Mouse (Mus musculus) heart, postnatal 0 days (tissue): ENCODE results near the gene Pip4k2a. TPM values are rescaled to one million over a fixed set of nuclear protein-coding genes. Genes with fewer than 3 reads are reported as not detected.
A peak's percentile ranks its signal among the peaks of the same experiment; 100 is the strongest.

Experiments used
- ATAC-seq: fragments of 200-750 bp; cut with Nextera tagmentation; 2 replicates; pipeline ENCODE4 v1.8.0; 2017; ENCODE audit warnings: low read depth, moderate number of reproducible peaks, moderate library complexity; ENCODE audit not compliant: insufficient read depth
- DNase-seq: peaks from one replicate; pipeline ENCODE4 v3.0.0-alpha.2; 2016; ENCODE audit warnings: low spot score
- H3K27ac ChIP-seq: fragments of 300-500 bp; sonication (generic); 2 replicates; pipeline ENCODE4 v1.5.1; 2014; ENCODE audit warnings: low read depth, mild to moderate bottlenecking
- H3K27me3 ChIP-seq: fragments of 300-500 bp; sonication (generic); 2 replicates; pipeline ENCODE4 v1.6.1; 2014; ENCODE audit warnings: low read length, mixed read lengths; ENCODE audit not compliant: control insufficient read depth, insufficient read depth
- H3K36me3 ChIP-seq: fragments of 300-500 bp; sonication (generic); replicated peaks from 2 replicates; pipeline ENCODE4 v1.6.1; 2014; ENCODE audit warnings: low read length, mixed read lengths; ENCODE audit not compliant: control insufficient read depth, insufficient read depth
- H3K4me1 ChIP-seq: fragments of 300-500 bp; sonication (generic); 2 replicates; pipeline ENCODE4 v1.6.1; 2014; ENCODE audit warnings: antibody characterized with exemption; ENCODE audit not compliant: control insufficient read depth, insufficient read depth
- H3K4me2 ChIP-seq: fragments of 300-500 bp; sonication (generic); 2 replicates; pipeline ENCODE4 v1.6.1; 2014; ENCODE audit warnings: low read depth, mild to moderate bottlenecking, low read length, moderate library complexity
- H3K4me3 ChIP-seq: fragments of 300-500 bp; sonication (generic); 2 replicates; pipeline ENCODE4 v1.5.1; 2014; ENCODE audit warnings: low read depth, low read length
- H3K9ac ChIP-seq: fragments of 300-500 bp; sonication (generic); replicated peaks from 2 replicates; pipeline ENCODE4 v1.6.1; 2014; ENCODE audit warnings: low read depth, low read length, mixed read lengths
- H3K9me3 ChIP-seq: fragments of 300-500 bp; sonication (generic); replicated peaks from 2 replicates; pipeline ENCODE4 v1.6.1; 2016; ENCODE audit warnings: low read length; ENCODE audit not compliant: control insufficient read depth
- CTCF ChIP-seq: IDR thresholded peaks from 2 replicates; pipeline ENCODE4 v1.5.1; 2016; ENCODE audit warnings: antibody characterized with exemption, control low read depth, low read depth
- EP300 ChIP-seq: IDR thresholded peaks from 2 replicates; pipeline ENCODE4 v1.6.1; 2016; ENCODE audit warnings: antibody characterized with exemption, low read depth
- WGBS: fragments of 180-500 bp; shearing (Covaris S2); extraction: QIAGEN DNeasy Blood & Tissue Kit; methylation state at CpG from one replicate; pipeline ENCODE4 v1.1.7; 2014; 5-methylcytosine and 5-hydroxymethylcytosine counted together
- polyA plus RNA-seq: library from polyadenylated mRNA; unstranded; fragments of >200 nt; fragmentation: Nextera tagmentation; extraction: Ambion mirVana; gene quantifications from 2 replicates; pipeline ENCODE4 v1.2.1, GENCODE M21; 2015
- total RNA-seq: library from RNA; depleted of rRNA; stranded (reverse); fragments of >200 nt; gene quantifications from 2 replicates; pipeline ENCODE4 v1.2.3, GENCODE M21; 2014; ENCODE audit warnings: low replicate concordance

Pip4k2a gene
- total and polyA plus RNA-seq, 2 experiments from 2014 or later, result 1.3 to 2.7 TPM

GRCm38 (mm10) chr2:18891991-18892537 is 105.9 kb downstream of the Pip4k2a start:
- Histone ChIP-seq H3K4me3 (no peak overlapping the region), H3K27ac (no peak overlapping the region), H3K9me3 (no peaks in the 10 kb centered on the region), H3K9ac (no peak overlapping the region), H3K27me3 (no peaks in the 10 kb centered on the region), H3K4me1 (peaks cover 3% of the 10 kb centered on the region; the same call in 1 of the 2 replicates), H3K4me2 (no peak overlapping the region), H3K36me3 (no peaks in the 10 kb centered on the region)
- ATAC-seq, result no peak
- 86% methylated on average over 10 of the region's 10 CpGs for WGBS
- no peak for TF ChIP-seq EP300
- TF ChIP-seq CTCF, result no peak
- DNase-seq, result no peak

- no peak overlapping the region for H3K27ac ChIP-seq
- H3K4me2 ChIP-seq, result no peak overlapping the region
- H3K4me3 ChIP-seq, result no peak overlapping the region
- DNase-seq (no peak), ATAC-seq (peak; percentile 69)
- no peak for TF ChIP-seq EP300
- no peak for TF ChIP-seq CTCF
- no peaks in the 10 kb centered on the region for H3K9me3 ChIP-seq
- H3K4me1 ChIP-seq, result peaks cover 3% of the 10 kb centered on the region; the same call in 1 of the 2 replicates
- no peaks in the 10 kb centered on the region for H3K36me3 ChIP-seq
- no peak overlapping the region for H3K9ac ChIP-seq
- 42% methylated on average over 11 of the region's 11 CpGs for WGBS
- no peaks in the 10 kb centered on the region for H3K27me3 ChIP-seq
Observed at GRCm38 (mm10) chr2:18890227-18891001, 107.5 kb downstream of the Pip4k2a start.

- no peak overlapping the region for H3K4me3 ChIP-seq
- DNase-seq (no peak), ATAC-seq (no peak)
- TF ChIP-seq CTCF (peak; percentile 34), EP300 (no peak)
- no peak overlapping the region for H3K9ac ChIP-seq
- no peaks in the 10 kb centered on the region for H3K4me1 ChIP-seq
- H3K36me3 ChIP-seq, result no peaks in the 10 kb centered on the region
- no peaks in the 10 kb centered on the region for H3K9me3 ChIP-seq
- no peaks in the 10 kb centered on the region for H3K27me3 ChIP-seq
- H3K4me2 ChIP-seq, result no peak overlapping the region
- 84% methylated on average over 3 of the region's 3 CpGs for WGBS
- no peak overlapping the region for H3K27ac ChIP-seq
Observed at GRCm38 (mm10) chr2:18884277-18884676, 113.6 kb downstream of the Pip4k2a start.

GRCm38 (mm10) chr2:18874626-18875025 is 123.3 kb downstream of the Pip4k2a start:
- TF ChIP-seq CTCF, result no peak
- TF ChIP-seq EP300, result no peak
- H3K4me3 ChIP-seq, result no peak overlapping the region
- no peak for ATAC-seq
- H3K27ac ChIP-seq, result no peak overlapping the region
- no peaks in the 10 kb centered on the region for H3K36me3 ChIP-seq
- no peaks in the 10 kb centered on the region for H3K9me3 ChIP-seq
- DNase-seq, result no peak
- no peaks in the 10 kb centered on the region for H3K27me3 ChIP-seq
- H3K9ac ChIP-seq, result no peak overlapping the region
- H3K4me1 ChIP-seq, result no peaks in the 10 kb centered on the region
- 88% methylated on average over 7 of the region's 7 CpGs for WGBS
- H3K4me2 ChIP-seq, result no peak overlapping the region

- Histone ChIP-seq H3K4me2 (no peak overlapping the region), H3K9me3 (no peaks in the 10 kb centered on the region)
- 72% methylated on average over 8 of the region's 8 CpGs for WGBS
Observed at GRCm38 (mm10) chr2:18874063-18874462, 123.9 kb downstream of the Pip4k2a start.

More at GRCm38 (mm10) chr2:18874063-18874462, 123.9 kb downstream of the Pip4k2a start:
- no peak overlapping the region for H3K27ac ChIP-seq
- ATAC-seq (no peak), DNase-seq (no peak)
- H3K4me1 ChIP-seq, result no peaks in the 10 kb centered on the region
- no peaks in the 10 kb centered on the region for H3K36me3 ChIP-seq
- TF ChIP-seq CTCF (no peak), EP300 (no peak)
- no peaks in the 10 kb centered on the region for H3K27me3 ChIP-seq
- H3K4me3 ChIP-seq, result no peak overlapping the region
- no peak overlapping the region for H3K9ac ChIP-seq
